Mouse (Mus musculus) forebrain, embryonic 11.5 days (tissue): Measurements from ENCODE around the gene Pink1. TPM values are rescaled to one million over a fixed set of nuclear protein-coding genes. Genes with fewer than 3 reads are reported as not detected.
"Not testable (repeated sequence)": the region's sequence is repeated elsewhere in the genome, so short reads cannot be mapped to it uniquely, and the experiment has no call there.

Experiments
- ATAC-seq: fragments of 200-750 bp; cut with Nextera tagmentation; replicated peaks from 2 replicates; pipeline ENCODE4 v1.8.0; 2017; ENCODE audit warnings: moderate TSS enrichment; ENCODE audit not compliant: low FRiP score
- DNase-seq: peaks from one replicate; pipeline ENCODE4 v3.0.0-alpha.2; 2017; ENCODE audit warnings: low spot score
- H3K27ac ChIP-seq: fragments of 300-500 bp; sonication (generic); 2 replicates; pipeline ENCODE4 v1.5.1; 2014; ENCODE audit warnings: low read depth, low read length
- H3K27me3 ChIP-seq: fragments of 300-500 bp; sonication (generic); 2 replicates; pipeline ENCODE4 v1.6.1; 2014; ENCODE audit warnings: mild to moderate bottlenecking, low read length, mixed read lengths; ENCODE audit not compliant: control insufficient read depth, insufficient read depth
- H3K36me3 ChIP-seq: fragments of 300-500 bp; sonication (generic); 2 replicates; pipeline ENCODE4 v1.6.1; 2014; ENCODE audit warnings: mild to moderate bottlenecking, low read length, moderate library complexity, mixed read lengths; ENCODE audit not compliant: control insufficient read depth, insufficient read depth
- H3K4me1 ChIP-seq: fragments of 300-500 bp; sonication (generic); replicated peaks from 2 replicates; pipeline ENCODE4 v1.6.1; 2014; ENCODE audit warnings: low read length, mixed read lengths; ENCODE audit not compliant: control insufficient read depth, insufficient read depth
- H3K4me2 ChIP-seq: fragments of 300-500 bp; sonication (generic); 2 replicates; pipeline ENCODE4 v1.6.1; 2014; ENCODE audit warnings: low read depth, mild to moderate bottlenecking, low read length, moderate library complexity, mixed read lengths; ENCODE audit not compliant: severe bottlenecking
- H3K4me3 ChIP-seq: fragments of 300-500 bp; sonication (generic); 2 replicates; pipeline ENCODE4 v1.5.1; 2014; ENCODE audit warnings: low read depth, low read length
- H3K9ac ChIP-seq: fragments of 300-500 bp; sonication (generic); 2 replicates; pipeline ENCODE4 v1.6.1; 2014; ENCODE audit warnings: low read length
- H3K9me3 ChIP-seq: fragments of 300-500 bp; sonication (generic); 2 replicates; pipeline ENCODE4 v1.6.1; 2016; ENCODE audit warnings: low read length, mixed read lengths; ENCODE audit not compliant: control insufficient read depth
- WGBS: fragments of 180-500 bp; shearing (Covaris S2); extraction: QIAGEN DNeasy Blood & Tissue Kit; methylation state at CpG from one replicate; pipeline ENCODE4 v1.1.7; 2014; 5-methylcytosine and 5-hydroxymethylcytosine counted together
- polyA plus RNA-seq: library from polyadenylated mRNA; unstranded; fragments of >200 nt; fragmentation: Nextera tagmentation; extraction: Ambion mirVana; gene quantifications from 2 replicates; pipeline ENCODE4 v1.2.1, GENCODE M21; 2014

Pink1 gene
- polyA plus RNA-seq, 1 experiment from 2014 or later: 21.5 TPM

- Histone ChIP-seq H3K27me3 (no peaks in the 10 kb centered on the region; the same call in 1 of the 2 replicates), H3K4me3 (no peak overlapping the region), H3K4me2 (no peak overlapping the region), H3K9ac (no peak overlapping the region), H3K9me3 (no peaks in the 10 kb centered on the region), H3K4me1 (no peaks in the 10 kb centered on the region), H3K27ac (no peak overlapping the region), H3K36me3 (no peaks in the 10 kb centered on the region)
- WGBS: 86% methylated on average over 6 of the region's 6 CpGs
- no peak for DNase-seq
- no peak for ATAC-seq
Observed at GRCm38 (mm10) chr4:138335648-138336047, 9.5 kb upstream of the Pink1 start.

DNA sequence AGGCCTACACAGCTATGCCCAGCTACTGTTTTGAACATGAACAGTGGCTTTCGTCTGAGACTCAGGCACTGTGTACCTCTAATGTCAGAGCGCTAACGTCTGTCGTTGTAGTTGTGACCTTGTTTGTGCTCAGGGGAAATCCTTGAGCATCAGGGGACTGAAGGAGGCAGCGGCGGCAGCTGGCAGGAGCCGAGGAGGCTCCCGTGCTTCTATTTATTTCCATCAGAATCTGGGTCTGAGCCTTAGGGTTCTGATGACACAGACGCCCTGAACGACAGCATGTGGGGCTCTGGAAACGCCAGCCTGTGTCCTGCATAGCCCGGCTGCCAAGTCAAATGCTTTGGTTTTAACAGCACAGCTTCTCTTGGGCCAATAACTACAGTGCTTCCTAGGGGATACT is 8.9 kb upstream of the Pink1 start:
- no peak for DNase-seq
- no peaks in the 10 kb centered on the region; the same call in 1 of the 2 replicates for H3K27me3 ChIP-seq
- no peak overlapping the region for H3K4me3 ChIP-seq
- no peaks in the 10 kb centered on the region for H3K36me3 ChIP-seq
- no peaks in the 10 kb centered on the region for H3K4me1 ChIP-seq
- ATAC-seq: no peak
- H3K4me2 ChIP-seq: no peak overlapping the region
- no peak overlapping the region for H3K9ac ChIP-seq
- 89% methylated on average over 12 of the region's 12 CpGs for WGBS
- no peak overlapping the region for H3K27ac ChIP-seq
- H3K9me3 ChIP-seq: no peaks in the 10 kb centered on the region

DNA sequence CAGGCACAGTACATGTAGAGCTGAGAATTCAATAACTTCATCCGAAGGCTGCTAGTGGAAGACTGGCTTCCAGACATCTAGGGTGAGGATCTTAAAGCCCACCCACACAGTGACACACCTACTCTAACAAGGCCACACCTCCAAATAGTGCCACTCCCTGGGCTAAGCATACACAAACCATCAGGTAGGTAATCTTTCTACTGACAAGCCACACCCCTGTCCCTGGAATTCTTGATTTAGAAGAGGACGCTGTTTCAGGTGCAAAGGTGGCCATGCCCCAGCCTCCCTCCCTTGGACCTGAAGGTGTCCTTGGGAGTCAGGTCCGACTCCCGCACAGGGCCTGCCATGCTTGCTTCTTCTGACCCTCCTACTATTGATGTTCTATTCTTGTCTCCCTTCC is 7.0 kb upstream of the Pink1 start:
- H3K4me3 ChIP-seq: no peak overlapping the region
- 83% methylated on average over 4 of the region's 4 CpGs for WGBS

GRCm38 (mm10) chr4:138331647-138332046 is 5.5 kb upstream of the Pink1 start:
- Histone ChIP-seq H3K9ac (no peak overlapping the region), H3K4me1 (no peaks in the 10 kb centered on the region), H3K27ac (no peak overlapping the region), H3K4me2 (no peak overlapping the region), H3K9me3 (no peaks in the 10 kb centered on the region), H3K36me3 (no peaks in the 10 kb centered on the region), H3K4me3 (no peak overlapping the region), H3K27me3 (no peaks in the 10 kb centered on the region; the same call in 1 of the 2 replicates)
- no peak for DNase-seq
- 81% methylated on average over 9 of the region's 9 CpGs for WGBS
- no peak for ATAC-seq

More for the DNA sequence above, 7.0 kb upstream of the Pink1 start:
- Histone ChIP-seq H3K27ac (no peak overlapping the region), H3K4me2 (no peak overlapping the region), H3K36me3 (no peaks in the 10 kb centered on the region), H3K9ac (no peak overlapping the region), H3K27me3 (no peaks in the 10 kb centered on the region; the same call in 1 of the 2 replicates), H3K4me1 (no peaks in the 10 kb centered on the region), H3K9me3 (no peaks in the 10 kb centered on the region)
- no peak for DNase-seq
- ATAC-seq: no peak

- ATAC-seq (no peak), DNase-seq (no peak)
- H3K4me3 ChIP-seq: no peak overlapping the region
- H3K9ac ChIP-seq: no peak overlapping the region
- H3K9me3 ChIP-seq: no peaks in the 10 kb centered on the region
- no peak overlapping the region for H3K4me2 ChIP-seq
- no peaks in the 10 kb centered on the region for H3K4me1 ChIP-seq
- WGBS: 12% methylated on average over 15 of the region's 15 CpGs
- no peaks in the 10 kb centered on the region; the same call in 1 of the 2 replicates for H3K27me3 ChIP-seq
- no peak overlapping the region for H3K27ac ChIP-seq
- no peaks in the 10 kb centered on the region for H3K36me3 ChIP-seq
Observed at GRCm38 (mm10) chr4:138330264-138330671, 4.2 kb upstream of the Pink1 start.

GRCm38 (mm10) chr4:138327891-138328470 is 1.9 kb upstream of the Pink1 start:
- Histone ChIP-seq H3K9ac (no peak overlapping the region), H3K36me3 (no peaks in the 10 kb centered on the region), H3K4me2 (peak overlapping the region; percentile 36), H3K27ac (no peak overlapping the region), H3K4me3 (peak overlapping the region; percentile 17), H3K27me3 (no peaks in the 10 kb centered on the region; the same call in 1 of the 2 replicates), H3K4me1 (peaks cover 5% of the 10 kb centered on the region; the same call in 1 of the 2 replicates), H3K9me3 (no peaks in the 10 kb centered on the region)
- DNase-seq (no peak), ATAC-seq (no peak)
- WGBS: 74% methylated on average over 7 of the region's 7 CpGs

GRCm38 (mm10) chr4:138327155-138327554 is 1.0 kb upstream of the Pink1 start:
- H3K27me3 ChIP-seq, DNase-seq, H3K9me3 ChIP-seq, H3K9ac ChIP-seq, H3K36me3 ChIP-seq, ATAC-seq, H3K27ac ChIP-seq, H3K4me3 ChIP-seq, H3K4me1 ChIP-seq, H3K4me2 ChIP-seq: not testable (repeated sequence)
- 55% methylated on average over 7 of the region's 12 CpGs for WGBS

DNA sequence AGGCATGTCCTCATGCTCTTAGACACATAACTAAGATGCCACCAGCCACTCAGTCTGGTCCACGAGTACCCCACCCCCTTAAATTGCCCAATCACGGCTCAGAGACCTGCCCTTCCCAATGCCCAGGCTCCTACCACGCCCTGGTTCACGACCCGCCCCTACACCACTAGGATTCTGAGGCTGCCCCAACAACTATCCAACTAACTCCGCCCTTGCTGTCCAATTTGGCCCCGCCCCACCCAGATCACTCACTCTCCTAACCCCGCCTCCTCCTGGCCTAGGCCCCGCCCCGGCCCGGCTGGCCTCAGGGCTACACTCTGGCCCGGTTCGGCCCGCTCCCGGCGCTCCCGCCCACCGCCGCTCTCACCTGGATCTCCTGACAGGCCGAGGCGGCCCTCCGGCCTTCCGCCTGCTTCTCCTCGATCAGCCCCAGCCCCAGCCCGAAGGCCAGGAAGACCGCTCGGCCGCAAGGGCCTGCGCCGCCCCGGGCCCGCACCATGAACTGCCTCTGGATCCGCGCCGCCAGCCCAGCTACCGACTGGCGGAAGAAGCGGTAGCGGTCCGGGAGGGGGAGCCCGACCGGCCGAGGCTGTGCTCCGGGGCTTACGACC is 536 bp downstream of the Pink1 start:
- Histone ChIP-seq H3K4me3 (peak overlapping the region; percentile 82), H3K9ac (peak overlapping the region; percentile 84), H3K27me3 (no peaks in the 10 kb centered on the region), H3K36me3 (no peaks in the 10 kb centered on the region), H3K27ac (peak overlapping the region; percentile 90), H3K4me1 (peaks cover 9% of the 10 kb centered on the region; the same call in 1 of the 2 replicates), H3K4me2 (peak overlapping the region; percentile 78), H3K9me3 (no peaks in the 10 kb centered on the region)
- peak; percentile 89 for ATAC-seq
- DNase-seq: peak; percentile 94
- 1% methylated on average over 44 of the region's 45 CpGs for WGBS

GRCm38 (mm10) chr4:138324451-138324850 is 1.7 kb downstream of the Pink1 start:
- Histone ChIP-seq H3K4me3 (no peak overlapping the region), H3K4me2 (no peak overlapping the region), H3K4me1 (peaks cover 9% of the 10 kb centered on the region; the same call in 1 of the 2 replicates), H3K9me3 (no peaks in the 10 kb centered on the region), H3K9ac (no peak overlapping the region), H3K36me3 (no peaks in the 10 kb centered on the region), H3K27ac (no peak overlapping the region), H3K27me3 (no peaks in the 10 kb centered on the region)
- WGBS: 84% methylated on average over 3 of the region's 3 CpGs
- no peak for ATAC-seq
- DNase-seq: no peak
